Mouse (Mus musculus) small intestine, adult 2 months (tissue): ENCODE measurements around the gene Ndnf.

Experiments
- CTCF ChIP-seq: fragments of 200-500 bp; IDR thresholded peaks from 2 replicates; pipeline ENCODE4 v1.5.1; 2012; ENCODE audit warnings: low read depth, mild to moderate bottlenecking, control low read depth, inconsistent platforms, low read length, moderate library complexity, mixed read lengths; ENCODE audit not compliant: insufficient replicate concordance, insufficient read length; ENCODE audit errors: extremely low read depth
- POLR2A ChIP-seq: fragments of 200-500 bp; IDR thresholded peaks from 2 replicates; pipeline ENCODE4 v1.6.1; 2012; ENCODE audit warnings: low read depth, mild to moderate bottlenecking, control low read depth, inconsistent platforms, low read length, moderate library complexity

GRCm38 (mm10) chr6:65743871-65744202 is 72.4 kb downstream of the Ndnf start:
- TF ChIP-seq CTCF (no peak), POLR2A (no peak)
